Mouse (Mus musculus) liver, embryonic 14.5 days (tissue): Measurements from ENCODE around the gene Itgae.

Experiments
- CTCF ChIP-seq: IDR thresholded peaks from 2 replicates; pipeline ENCODE4 v1.5.1; 2016; ENCODE audit warnings: antibody characterized with exemption, low read depth, control low read depth
- EP300 ChIP-seq: IDR thresholded peaks from 2 replicates; pipeline ENCODE4 v1.6.1; 2016; ENCODE audit warnings: antibody characterized with exemption, low read depth

- no peak for TF ChIP-seq EP300
- TF ChIP-seq CTCF = no peak
These were observed 18.7 kb downstream of the Itgae start for GRCm38 (mm10) chr11:73108898-73109625.
